ENCODE assay signal across 16 mouse cellular contexts in the genomic region with DNA sequence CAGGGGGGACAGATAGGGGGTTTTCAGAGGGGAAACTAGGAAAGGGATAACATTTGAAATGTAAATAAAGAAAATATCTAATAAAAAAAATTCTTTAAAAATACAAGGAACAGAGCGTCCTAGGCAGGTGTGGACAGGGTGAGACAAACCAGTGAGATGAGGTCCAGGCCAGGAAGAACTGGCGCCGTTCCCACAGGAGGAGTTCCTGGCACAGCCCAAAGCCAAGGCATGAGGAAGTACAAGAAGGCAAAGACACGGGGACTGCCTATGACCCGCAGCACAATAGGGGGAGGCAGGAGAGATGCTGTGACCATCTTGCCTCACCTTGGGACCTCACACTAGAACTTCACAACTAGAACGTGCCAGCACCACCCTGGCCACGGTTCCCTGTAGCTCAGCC. TPM values are rescaled to one million over a fixed set of nuclear protein-coding genes. Genes with fewer than 3 reads are reported as not detected.
DNase-seq lines count a peak whose midpoint lies in the region; ATAC-seq lines count a peak whose summit lies in the region.
"Had no signal": no experiment of that assay in that cellular context is flagged by ENCODE, and none has a peak within 500 bp of the region (broad histone marks: within the 10 kb centered on the region; RNA-seq: fewer than 3 reads in every experiment).

No protein-coding gene starts in this region.

- no peaks in the 10 kb centered on the region for H3K36me3 ChIP-seq in kidney, embryonic 15.5 days
- H3K36me3 ChIP-seq in heart, embryonic 14.5 days (ENCODE audit: control insufficient read depth, insufficient read depth, low read length) = no peaks in the 10 kb centered on the region
- H3K36me3 ChIP-seq: embryonic facial prominence, embryonic 13.5 days; forebrain, embryonic 15.5 days; heart, embryonic 13.5 days; liver, embryonic 15.5 days had no signal

- no peak for ATAC-seq in kidney, embryonic 15.5 days (replicated peaks; ENCODE audit: low FRiP score)
- ATAC-seq in heart, embryonic 14.5 days (ENCODE audit: insufficient number of reproducible peaks, insufficient read depth, low FRiP score, low read depth) = peak; percentile 71
- ATAC-seq: forebrain, embryonic 15.5 days; intestine, embryonic 16.5 days had no signal

- 77% methylated on average over 7 of the region's 7 CpGs for WGBS in kidney, embryonic 15.5 days
- 44% methylated on average over 7 of the region's 7 CpGs for WGBS in heart, embryonic 14.5 days

- no peak overlapping the region for H3K9ac ChIP-seq in kidney, embryonic 15.5 days
- H3K9ac ChIP-seq in heart, embryonic 14.5 days (ENCODE audit: low read length) = no peak overlapping the region
- H3K9ac ChIP-seq: embryonic facial prominence, embryonic 13.5 days; forebrain, embryonic 15.5 days; heart, embryonic 13.5 days; liver, embryonic 15.5 days had no signal

- intact Hi-C loops in gastrocnemius, postnatal 36 days (cut with DNase I) = loop anchor here (5.0 kb wide), 2 partner anchors 224 to 379 kb away; no protein-coding TSS in a partner anchor

- peaks cover 16% of the 10 kb centered on the region for H3K4me1 ChIP-seq in kidney, embryonic 15.5 days
- H3K4me1 ChIP-seq in heart, embryonic 14.5 days (ENCODE audit: control insufficient read depth in 2 of 2, insufficient read depth in 2 of 2, low read length in 2 of 2) = peaks cover 0 to 4% of the 10 kb centered on the region in 2 experiments; a peak in 2 of 4 replicates
- H3K4me1 ChIP-seq: embryonic facial prominence, embryonic 13.5 days; liver, embryonic 15.5 days had no signal

- no peaks in the 10 kb centered on the region for H3K27me3 ChIP-seq in kidney, embryonic 15.5 days
- 0 out of 2 replicates have a peak, but pooled peaks cover 3% of the 10 kb centered on the region for H3K27me3 ChIP-seq in heart, embryonic 14.5 days (ENCODE audit: control insufficient read depth, insufficient read depth, low read length)
- H3K27me3 ChIP-seq: forebrain, embryonic 15.5 days; liver, embryonic 15.5 days had no signal

- H3K9me3 ChIP-seq in kidney, embryonic 15.5 days (replicated peaks) = no peaks in the 10 kb centered on the region
- H3K9me3 ChIP-seq in heart, embryonic 14.5 days (ENCODE audit: control insufficient read depth, low read length) = no peaks in the 10 kb centered on the region
- H3K9me3 ChIP-seq: embryonic facial prominence, embryonic 13.5 days; forebrain, embryonic 15.5 days; heart, embryonic 13.5 days; liver, embryonic 15.5 days had no signal

- H3K27ac ChIP-seq in kidney, embryonic 15.5 days = no peak overlapping the region
- no peak overlapping the region for H3K27ac ChIP-seq in heart, embryonic 14.5 days (replicated peaks in 1 of 2; ENCODE audit: control insufficient read depth in 1 of 2, insufficient read depth in 1 of 2, low read depth in 2 of 2, low read length in 2 of 2)
- H3K27ac ChIP-seq: embryonic facial prominence, embryonic 13.5 days; forebrain, embryonic 15.5 days; heart, embryonic 13.5 days; left cerebral cortex, adult 2 months; liver, embryonic 15.5 days had no signal

- H3K4me3 ChIP-seq in kidney, embryonic 15.5 days (replicated peaks) = no peak overlapping the region
- H3K4me3 ChIP-seq in heart, embryonic 14.5 days (ENCODE audit: control insufficient read depth in 1 of 2, insufficient read depth in 1 of 2, low read depth in 1 of 2, low read length in 2 of 2) = no peak overlapping the region
- H3K4me3 ChIP-seq: embryonic facial prominence, embryonic 13.5 days; forebrain, embryonic 15.5 days; heart, embryonic 13.5 days; left cerebral cortex, adult 2 months; liver, embryonic 15.5 days had no signal

- peak; percentile 66 for DNase-seq in kidney, adult 11 months
- peak; percentile 66 to 74 for DNase-seq in cerebellum, postnatal 10 days
- DNase-seq in kidney, postnatal 25 days = peak; percentile 50 to 59
- DNase-seq in gastrocnemius, postnatal 36 days = no peak
- DNase-seq in layer of hippocampus, adult 9-10 months (ENCODE audit: low spot score) = no peak
- DNase-seq: thymus, postnatal 14 days had no signal

- no peak overlapping the region for H3K4me2 ChIP-seq in kidney, embryonic 15.5 days
- H3K4me2 ChIP-seq in heart, embryonic 14.5 days (ENCODE audit: low read length) = no peak overlapping the region
- H3K4me2 ChIP-seq: embryonic facial prominence, embryonic 13.5 days; forebrain, embryonic 15.5 days; heart, embryonic 13.5 days; liver, embryonic 15.5 days had no signal

RNA-seq across cellular contexts. Expression of a gene that starts 15.5 kb away (rescaled TPM):
- polyA plus RNA-seq in kidney, embryonic 15.5 days (2015; fragmentation: Nextera tagmentation; extraction: Ambion mirVana) = 0.19 and 0.23 TPM in 2 replicates
- not detected in 2 replicates for polyA plus RNA-seq in heart, embryonic 14.5 days (2014; fragmentation: Nextera tagmentation; extraction: Ambion mirVana)
- not detected for total RNA-seq in gastrocnemius, postnatal 36 days (2021)
- total RNA-seq: left cerebral cortex, adult 2 months; megakaryocyte, adult 5-6 weeks had no signal
- polyA plus RNA-seq: embryonic facial prominence, embryonic 13.5 days; forebrain, embryonic 15.5 days; heart, embryonic 13.5 days; spleen, adult 2 months had no signal

RNA-seq across cellular contexts. Expression of a gene that starts 21.5 kb away (rescaled TPM):
- polyA plus RNA-seq in kidney, embryonic 15.5 days (2015; fragmentation: Nextera tagmentation; extraction: Ambion mirVana) = 0.45 and 0.56 TPM in 2 replicates
- not detected in 2 replicates for polyA plus RNA-seq in heart, embryonic 14.5 days (2014; fragmentation: Nextera tagmentation; extraction: Ambion mirVana)
- under 1 TPM in 1 of 2 experiments, not detected in 1; 0.10 TPM for total RNA-seq in gastrocnemius, postnatal 36 days (2021)
- total RNA-seq: megakaryocyte, adult 5-6 weeks had no signal

RNA-seq across cellular contexts. Expression of a gene that starts 34.6 kb away (rescaled TPM):
- polyA plus RNA-seq in kidney, embryonic 15.5 days (2015; fragmentation: Nextera tagmentation; extraction: Ambion mirVana) = not detected in 2 replicates
- not detected in 2 replicates for polyA plus RNA-seq in heart, embryonic 14.5 days (2014; fragmentation: Nextera tagmentation; extraction: Ambion mirVana)
- total RNA-seq in gastrocnemius, postnatal 36 days (2021) = not detected
- total RNA-seq: left cerebral cortex, adult 2 months; megakaryocyte, adult 5-6 weeks had no signal
- polyA plus RNA-seq: embryonic facial prominence, embryonic 13.5 days; forebrain, embryonic 15.5 days; heart, embryonic 13.5 days; intestine, embryonic 16.5 days; liver, embryonic 15.5 days; spleen, adult 2 months had no signal

Comparison
In these comparisons a context has a peak if more than half of its experiments do, and no peak if none do; other contexts are left out.
1. DNase-seq: peak in kidney, adult 11 months (single experiment), cerebellum, postnatal 10 days (2 of 2) and kidney, postnatal 25 days (2 of 2); none in gastrocnemius, postnatal 36 days (0 of 2) and layer of hippocampus, adult 9-10 months (single experiment).